Mouse (Mus musculus) stomach, postnatal 0 days (tissue): Measurements from ENCODE around the gene Tbc1d14. TPM values are rescaled to one million over a fixed set of nuclear protein-coding genes. Genes with fewer than 3 reads are reported as not detected.

ENCODE experiments used
- ATAC-seq: fragments of 200-750 bp; cut with Nextera tagmentation; 2 replicates; pipeline ENCODE4 v1.8.0; 2017; ENCODE audit not compliant: low FRiP score, low TSS enrichment
- DNase-seq: peaks from one replicate; pipeline ENCODE4 v3.0.0-alpha.2; 2016; ENCODE audit warnings: low spot score
- H3K27ac ChIP-seq: fragments of 300-500 bp; sonication (generic); replicated peaks from 2 replicates; pipeline ENCODE4 v1.5.1; 2014; ENCODE audit warnings: mild to moderate bottlenecking, control low read depth
- H3K27me3 ChIP-seq: fragments of 300-500 bp; sonication (generic); 2 replicates; pipeline ENCODE4 v1.6.1; 2014; ENCODE audit warnings: low read length; ENCODE audit not compliant: control insufficient read depth, insufficient read depth
- H3K36me3 ChIP-seq: fragments of 300-500 bp; sonication (generic); 2 replicates; pipeline ENCODE4 v1.6.1; 2014; ENCODE audit warnings: low read length, mixed read lengths; ENCODE audit not compliant: control insufficient read depth, insufficient read depth
- H3K4me1 ChIP-seq: fragments of 300-500 bp; sonication (generic); replicated peaks from 2 replicates; pipeline ENCODE4 v1.6.1; 2014; ENCODE audit warnings: antibody characterized with exemption; ENCODE audit not compliant: control insufficient read depth, insufficient read depth
- H3K4me2 ChIP-seq: fragments of 300-500 bp; sonication (generic); replicated peaks from 2 replicates; pipeline ENCODE4 v1.6.1; 2014; ENCODE audit warnings: low read depth, mild to moderate bottlenecking, control low read depth, moderate library complexity
- H3K4me3 ChIP-seq: fragments of 300-500 bp; sonication (generic); 2 replicates; pipeline ENCODE4 v1.5.1; 2014; ENCODE audit warnings: low read depth, low read length, control low read depth
- H3K9ac ChIP-seq: fragments of 300-500 bp; sonication (generic); 2 replicates; pipeline ENCODE4 v1.6.1; 2014; ENCODE audit warnings: mild to moderate bottlenecking, low read length, control low read depth, mixed read lengths
- H3K9me3 ChIP-seq: fragments of 300-500 bp; sonication (generic); 2 replicates; pipeline ENCODE4 v1.6.1; 2016; ENCODE audit warnings: low read length; ENCODE audit not compliant: control insufficient read depth
- CTCF ChIP-seq: IDR thresholded peaks from 2 replicates; pipeline ENCODE4 v1.5.1; 2016; ENCODE audit warnings: antibody characterized with exemption, low read depth, mild to moderate bottlenecking, moderate library complexity
- EP300 ChIP-seq: optimal IDR thresholded peaks from 2 replicates; pipeline ENCODE3; 2016; ENCODE audit warnings: antibody characterized with exemption
- WGBS: fragments of 180-500 bp; shearing (Covaris S2); extraction: QIAGEN DNeasy Blood & Tissue Kit; methylation state at CpG from one replicate; pipeline ENCODE4 v1.1.7; 2014; 5-methylcytosine and 5-hydroxymethylcytosine counted together
- polyA plus RNA-seq: library from polyadenylated mRNA; unstranded; fragments of >200 nt; fragmentation: Nextera tagmentation; extraction: Ambion mirVana; gene quantifications from 2 replicates; pipeline ENCODE4 v1.2.1, GENCODE M21; 2015

Gene Tbc1d14
- polyA plus RNA-seq, 1 experiment from 2014 or later = 22.1 TPM

- H3K9me3 ChIP-seq = no peaks in the 10 kb centered on the region
- no peaks in the 10 kb centered on the region for H3K27me3 ChIP-seq
- ATAC-seq = no peak
- TF ChIP-seq CTCF = no peak
- TF ChIP-seq EP300 = no peak
- no peak overlapping the region for H3K9ac ChIP-seq
- H3K4me1 ChIP-seq = 0 out of 2 replicates have a peak, but pooled peaks cover 2% of the 10 kb centered on the region
- no peak overlapping the region for H3K4me2 ChIP-seq
- 86% methylated on average over 4 of the region's 4 CpGs for WGBS
- no peak overlapping the region for H3K27ac ChIP-seq
- H3K4me3 ChIP-seq = no peak overlapping the region
- DNase-seq = no peak
- no peaks in the 10 kb centered on the region for H3K36me3 ChIP-seq
These were observed 31.6 kb downstream of the Tbc1d14 start for GRCm38 (mm10) chr5:36561509-36561908.

DNA sequence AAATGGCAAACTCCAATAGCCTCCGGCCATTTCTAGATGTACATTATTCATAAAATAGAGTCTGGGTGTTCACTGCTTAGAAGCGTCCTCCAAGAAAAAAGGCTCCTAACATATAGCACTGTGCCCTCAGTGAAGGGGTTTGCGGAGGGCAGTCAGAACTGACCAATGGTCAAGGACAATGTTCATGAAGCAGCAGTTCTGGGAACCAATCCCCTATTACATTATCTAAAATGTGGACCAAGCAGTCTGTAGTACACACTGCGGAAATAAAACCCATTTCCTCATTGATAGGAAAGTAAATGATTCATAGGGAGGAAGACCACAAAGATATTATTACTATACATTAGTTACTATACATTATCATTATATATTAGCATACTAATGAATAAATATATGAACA, 32.6 kb downstream of the Tbc1d14 start:
- Histone ChIP-seq H3K4me2 (no peak overlapping the region), H3K27ac (peak overlapping the region; percentile 84)

GRCm38 (mm10) chr5:36559510-36560235, 33.4 kb downstream of the Tbc1d14 start:
- H3K9me3 ChIP-seq = no peaks in the 10 kb centered on the region
- 56% methylated on average over 6 of the region's 6 CpGs for WGBS
- H3K4me2 ChIP-seq = no peak overlapping the region; the same call in 1 of the 2 replicates
- H3K27me3 ChIP-seq = no peaks in the 10 kb centered on the region
- H3K4me1 ChIP-seq = 0 out of 2 replicates have a peak, but pooled peaks cover 2% of the 10 kb centered on the region
- H3K36me3 ChIP-seq = no peaks in the 10 kb centered on the region
- no peak for TF ChIP-seq EP300
- H3K9ac ChIP-seq = no peak overlapping the region
- H3K4me3 ChIP-seq = no peak overlapping the region
- peak; percentile 67 for ATAC-seq
- peak; percentile 37 for DNase-seq
- H3K27ac ChIP-seq = peak overlapping the region; percentile 84

More for the DNA sequence above, 32.6 kb downstream of the Tbc1d14 start:
- H3K9me3 ChIP-seq = no peaks in the 10 kb centered on the region
- WGBS = 89% methylated on average over 4 of the region's 4 CpGs
- H3K36me3 ChIP-seq = no peaks in the 10 kb centered on the region
- DNase-seq = no peak
- ATAC-seq = peak; percentile 69
- no peak overlapping the region for H3K4me3 ChIP-seq
- TF ChIP-seq EP300 = no peak
- H3K4me1 ChIP-seq = 0 out of 2 replicates have a peak, but pooled peaks cover 2% of the 10 kb centered on the region
- no peak overlapping the region for H3K9ac ChIP-seq
- no peaks in the 10 kb centered on the region for H3K27me3 ChIP-seq

DNA sequence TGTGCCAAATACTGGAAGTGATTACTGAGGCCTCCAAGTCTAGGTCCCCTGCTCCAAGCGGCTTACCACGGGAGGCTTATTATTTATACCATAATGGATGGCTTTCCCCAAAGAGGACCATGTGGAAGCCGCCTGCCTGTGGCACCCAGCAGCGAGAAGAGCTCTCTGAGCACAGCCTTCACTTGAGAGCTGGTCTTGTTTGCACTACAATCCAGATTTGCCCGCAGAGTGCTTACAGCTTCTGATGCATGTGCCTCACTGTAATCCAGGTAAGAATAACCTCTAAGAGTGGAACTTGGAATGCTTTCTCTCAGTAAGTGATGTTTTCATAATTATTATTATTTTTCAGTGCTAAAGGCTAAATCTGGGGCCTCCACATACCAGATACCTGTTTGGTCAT, 34.0 kb downstream of the Tbc1d14 start:
- no peak for DNase-seq
- no peaks in the 10 kb centered on the region for H3K36me3 ChIP-seq
- no peak for TF ChIP-seq EP300
- no peak for TF ChIP-seq CTCF
- H3K4me2 ChIP-seq = no peak overlapping the region
- H3K9ac ChIP-seq = no peak overlapping the region
- WGBS = 57% methylated on average over 5 of the region's 5 CpGs
- no peaks in the 10 kb centered on the region for H3K9me3 ChIP-seq
- no peak overlapping the region for H3K4me3 ChIP-seq
- no peaks in the 10 kb centered on the region for H3K27me3 ChIP-seq
- ATAC-seq = no peak
- 0 out of 2 replicates have a peak, but pooled peaks cover 4% of the 10 kb centered on the region for H3K4me1 ChIP-seq
- H3K27ac ChIP-seq = peak overlapping the region; percentile 49; the same call in 1 of the 2 replicates

DNA sequence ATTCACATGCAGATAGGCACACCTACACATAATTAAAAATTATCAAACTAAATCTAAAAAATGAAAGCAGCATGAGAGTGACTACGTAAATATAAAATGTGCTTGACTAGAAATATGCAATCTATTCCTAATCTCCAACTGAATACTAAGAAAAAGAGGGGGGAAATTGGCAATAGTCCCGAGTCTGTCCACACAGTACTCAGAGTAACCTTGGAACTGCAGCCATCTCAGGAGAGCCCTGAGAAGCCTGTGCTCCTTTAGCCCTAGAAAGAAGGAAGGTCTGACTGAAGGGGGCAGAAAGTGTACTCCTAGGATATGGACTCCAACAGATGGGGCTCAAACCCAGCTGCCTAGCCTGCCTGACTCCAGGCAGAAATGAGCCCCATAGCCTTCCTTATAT, 34.5 kb downstream of the Tbc1d14 start:
- TF ChIP-seq EP300 = no peak
- no peak for TF ChIP-seq CTCF
- DNase-seq (no peak), ATAC-seq (no peak)
- Histone ChIP-seq H3K4me1 (0 out of 2 replicates have a peak, but pooled peaks cover 5% of the 10 kb centered on the region), H3K36me3 (no peaks in the 10 kb centered on the region), H3K9ac (no peak overlapping the region), H3K9me3 (no peaks in the 10 kb centered on the region), H3K27me3 (no peaks in the 10 kb centered on the region), H3K27ac (0 out of 2 replicates have a peak overlapping the region, but pooled peaks have one; percentile 36), H3K4me3 (no peak overlapping the region), H3K4me2 (no peak overlapping the region)
- WGBS = 68% methylated on average over 2 of the region's 2 CpGs
